Mouse (Mus musculus) spleen, adult 2 months (tissue): ENCODE results near the gene Kmt2e.

ENCODE experiments used
- CTCF ChIP-seq: fragments of 200-500 bp; IDR thresholded peaks from 2 replicates; pipeline ENCODE4 v1.5.1; 2011; ENCODE audit warnings: mild to moderate bottlenecking, inconsistent platforms; ENCODE audit not compliant: insufficient read depth, insufficient read length, insufficient replicate concordance; ENCODE audit errors: extremely low read depth
- POLR2A ChIP-seq: fragments of 200-500 bp; IDR thresholded peaks from 2 replicates; pipeline ENCODE4 v1.6.1; 2011; ENCODE audit warnings: low read depth, low read length, inconsistent platforms

DNA sequence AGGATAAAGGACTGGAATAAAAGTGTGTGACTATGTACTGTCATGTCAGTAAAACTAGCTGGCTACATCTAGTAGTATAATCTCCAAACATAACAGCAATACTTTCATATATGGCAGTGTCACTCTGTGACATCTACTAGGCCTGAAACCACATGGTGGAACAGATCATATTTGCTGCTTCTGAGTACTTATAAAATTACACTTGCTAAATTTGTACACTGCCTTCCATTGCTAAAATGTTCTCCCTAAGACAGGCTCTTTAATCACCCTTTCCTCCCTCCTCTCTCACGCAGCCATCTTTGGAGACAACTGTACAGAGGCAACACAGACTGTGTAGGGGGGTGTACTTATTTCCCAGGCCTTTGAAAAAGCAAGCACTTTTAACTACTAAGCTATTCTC, 13.8 kb upstream of the Kmt2e start:
- TF ChIP-seq CTCF = no peak
- no peak for TF ChIP-seq POLR2A
